Mouse (Mus musculus) thymus, postnatal 36 days (tissue): ENCODE data around the gene Tcea2.

ENCODE experiments used
- DNase-seq, 2 experiments: peaks; one replicate each; pipeline ENCODE4 v3.0.0; 2022; ENCODE audit warnings: mixed read lengths in 2 of 2

The Tcea2 gene

GRCm38 (mm10) chr2:181679951-181680715 is at the start of gene Tcea2:
Tcea2 (plus strand) TSS chr2:181680310.
- peak; percentile 66 to 67 for DNase-seq

- DNase-seq: no peak
These were observed 47.5 kb upstream of the Tcea2 start for GRCm38 (mm10) chr2:181632624-181633023.

- DNase-seq: no peak
These were observed 44.2 kb upstream of the Tcea2 start for GRCm38 (mm10) chr2:181635865-181636264.

- peak; percentile 43 to 47 for DNase-seq
These were observed 35.7 kb upstream of the Tcea2 start for GRCm38 (mm10) chr2:181644361-181644760.

GRCm38 (mm10) chr2:181645666-181646065 is 34.4 kb upstream of the Tcea2 start:
- DNase-seq: no peak

GRCm38 (mm10) chr2:181646626-181647472 is 33.3 kb upstream of the Tcea2 start:
- DNase-seq: no peak

- no peak for DNase-seq
These were observed 31.2 kb upstream of the Tcea2 start for GRCm38 (mm10) chr2:181648926-181649325.

GRCm38 (mm10) chr2:181653065-181653464 is 27.0 kb upstream of the Tcea2 start:
- no peak for DNase-seq

GRCm38 (mm10) chr2:181653523-181653922 is 26.6 kb upstream of the Tcea2 start:
- DNase-seq: no peak

- no peak for DNase-seq
These were observed 23.4 kb upstream of the Tcea2 start, which contains the start of gene Gm29797 for GRCm38 (mm10) chr2:181656734-181657133. Gm29797 (plus strand) TSS chr2:181657034.

GRCm38 (mm10) chr2:181657441-181657840 is 22.7 kb upstream of the Tcea2 start:
- no peak for DNase-seq

- no peak for DNase-seq
These were observed 21.6 kb upstream of the Tcea2 start for GRCm38 (mm10) chr2:181658528-181658927.

- peak; percentile 58 to 63 for DNase-seq
These were observed 21.1 kb upstream of the Tcea2 start for GRCm38 (mm10) chr2:181658930-181659555.

- DNase-seq: peak; percentile 71 to 75
These were observed 20.5 kb upstream of the Tcea2 start for GRCm38 (mm10) chr2:181659609-181660055.

GRCm38 (mm10) chr2:181662620-181663297 is 17.4 kb upstream of the Tcea2 start:
- no peak for DNase-seq

GRCm38 (mm10) chr2:181663298-181663630 is 16.8 kb upstream of the Tcea2 start:
- DNase-seq: no peak

GRCm38 (mm10) chr2:181670285-181670912 is 9.7 kb upstream of the Tcea2 start:
- no peak for DNase-seq

- no peak for DNase-seq
These were observed 9.2 kb upstream of the Tcea2 start for GRCm38 (mm10) chr2:181670913-181671311.

- DNase-seq: no peak
These were observed 8.8 kb upstream of the Tcea2 start, which contains the start of gene Sox18 for GRCm38 (mm10) chr2:181671326-181671725. Sox18 (minus strand) TSS chr2:181671640.

- DNase-seq: no peak
These were observed 8.1 kb upstream of the Tcea2 start for GRCm38 (mm10) chr2:181671984-181672383.

- no peak for DNase-seq
These were observed 6.6 kb upstream of the Tcea2 start for GRCm38 (mm10) chr2:181673501-181673900.

- DNase-seq: no peak
These were observed 5.2 kb upstream of the Tcea2 start for GRCm38 (mm10) chr2:181674934-181675333.
